Mouse (Mus musculus): ENCODE data around the gene Crip3.

The Crip3 gene

GRCm38 (mm10) chr17:46428761-46429414 is at the start of gene Crip3:
Crip3 (plus strand) TSS chr17:46428926.
- no peak for DNase-seq

- DNase-seq: peak; percentile 97
Observed at GRCm38 (mm10) chr17:46383294-46384060, 45.2 kb upstream of the Crip3 start, which contains the start of gene Zfp318. Zfp318 (plus strand) TSS chr17:46383731.

- peak; percentile 5 to 26 for DNase-seq
Observed at GRCm38 (mm10) chr17:46384061-46384801, 44.5 kb upstream of the Crip3 start.

- DNase-seq: no peak
Observed at GRCm38 (mm10) chr17:46388200-46388599, 40.5 kb upstream of the Crip3 start.

GRCm38 (mm10) chr17:46393012-46393411 is 35.7 kb upstream of the Crip3 start:
- DNase-seq: no peak

- no peak for DNase-seq
Observed at GRCm38 (mm10) chr17:46394631-46395030, 34.1 kb upstream of the Crip3 start.

GRCm38 (mm10) chr17:46408478-46408877 is 20.2 kb upstream of the Crip3 start:
- DNase-seq: no peak

- no peak for DNase-seq
Observed at GRCm38 (mm10) chr17:46418628-46419027, 10.1 kb upstream of the Crip3 start.

GRCm38 (mm10) chr17:46419717-46420116 is 9.0 kb upstream of the Crip3 start:
- no peak for DNase-seq

GRCm38 (mm10) chr17:46426496-46426895 is 2.2 kb upstream of the Crip3 start:
- DNase-seq: no peak

- DNase-seq: no peak
Observed at GRCm38 (mm10) chr17:46433627-46434026, 4.9 kb downstream of the Crip3 start.

- no peak for DNase-seq
Observed at GRCm38 (mm10) chr17:46436672-46437366, 8.1 kb downstream of the Crip3 start.

GRCm38 (mm10) chr17:46438298-46438873 is 9.7 kb downstream of the Crip3 start, which contains the start of gene Slc22a7:
Slc22a7 (minus strand) TSS chr17:46438457.
- DNase-seq: no peak

- no peak for DNase-seq
Observed at GRCm38 (mm10) chr17:46439176-46439575, 10.4 kb downstream of the Crip3 start.

GRCm38 (mm10) chr17:46444839-46445579 is 16.3 kb downstream of the Crip3 start:
- DNase-seq: no peak

- DNase-seq: no peak
Observed at GRCm38 (mm10) chr17:46446264-46446663, 17.5 kb downstream of the Crip3 start.

GRCm38 (mm10) chr17:46452683-46453082 is 24.0 kb downstream of the Crip3 start:
- DNase-seq: no peak

GRCm38 (mm10) chr17:46453302-46453948 is 24.7 kb downstream of the Crip3 start:
- DNase-seq: no peak

- no peak for DNase-seq
Observed at GRCm38 (mm10) chr17:46453970-46454411, 25.3 kb downstream of the Crip3 start.

- DNase-seq: no peak
Observed at GRCm38 (mm10) chr17:46454539-46454938, 25.8 kb downstream of the Crip3 start.

GRCm38 (mm10) chr17:46455110-46455691 is 26.5 kb downstream of the Crip3 start:
- peak in 1 of 2 experiments; percentile 19 for DNase-seq
